Mouse (Mus musculus): ENCODE data around the gene Tac2.
A peak's percentile ranks its signal among the peaks of the same experiment; 100 is the strongest.

Tac2 gene

DNA sequence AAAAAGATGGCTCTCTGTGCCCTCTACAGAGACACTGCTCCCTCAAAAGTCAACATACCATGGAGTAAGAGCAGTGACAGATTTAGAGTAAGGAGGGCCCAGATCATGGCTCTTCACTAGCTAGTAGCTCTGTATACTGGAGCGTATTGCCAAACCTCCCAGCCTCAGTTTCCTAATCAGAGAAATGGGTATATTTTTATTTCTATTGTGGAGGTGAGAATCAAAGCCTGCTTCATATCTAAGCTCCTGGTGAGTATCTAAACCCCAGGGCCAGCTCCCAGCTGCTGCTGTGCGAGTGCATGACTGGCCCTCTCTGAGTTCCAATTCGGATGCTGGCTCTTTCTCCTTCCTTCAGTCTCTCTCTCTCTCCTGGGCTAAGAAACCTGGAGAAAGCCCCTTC is at the start of gene Tac2:
Gene Tac2 (plus strand): TSS at position 301 of the 400 bp plus-strand sequence.
- DNase-seq (ENCODE audit: inconsistent age in 2 of 2, low spot score in 1 of 2), result no peak

DNA sequence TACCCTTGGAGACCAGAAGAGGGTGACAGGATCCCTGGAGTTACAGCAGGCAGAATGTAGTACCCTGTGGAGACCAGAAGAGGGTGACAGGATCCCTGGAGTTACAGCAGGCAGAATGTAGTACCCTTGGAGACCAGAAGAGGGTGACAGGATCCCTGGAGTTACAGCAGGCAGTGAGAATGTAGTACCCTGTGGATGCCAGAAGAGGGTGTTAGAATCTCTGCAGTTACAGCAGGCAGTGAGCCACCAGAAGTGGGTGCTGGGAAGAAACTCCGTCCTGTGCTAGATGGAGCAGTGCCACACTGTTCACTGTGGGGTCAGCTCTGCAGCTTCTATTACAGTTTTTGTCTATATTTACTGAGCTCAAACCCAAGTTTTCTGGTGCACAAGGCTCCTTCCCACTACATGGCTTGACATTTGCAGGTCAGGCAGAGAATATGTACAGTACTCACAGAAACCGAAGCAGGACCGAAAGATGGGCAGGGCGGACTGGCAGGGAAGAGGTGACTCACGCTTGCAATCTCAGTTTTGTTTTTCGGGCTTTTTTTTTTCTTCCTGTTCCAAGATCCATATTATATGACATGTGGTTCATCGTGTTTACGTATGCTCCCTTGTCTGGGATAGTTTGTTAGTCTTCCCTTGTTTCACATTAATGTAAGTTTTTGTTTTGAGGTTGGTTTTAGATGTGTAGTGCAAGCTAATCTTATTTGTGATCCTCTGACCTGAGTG is 49.3 kb upstream of the Tac2 start:
- peak; percentile 90 to 97 for DNase-seq (ENCODE audit: inconsistent age in 2 of 2, low spot score in 1 of 2)

DNA sequence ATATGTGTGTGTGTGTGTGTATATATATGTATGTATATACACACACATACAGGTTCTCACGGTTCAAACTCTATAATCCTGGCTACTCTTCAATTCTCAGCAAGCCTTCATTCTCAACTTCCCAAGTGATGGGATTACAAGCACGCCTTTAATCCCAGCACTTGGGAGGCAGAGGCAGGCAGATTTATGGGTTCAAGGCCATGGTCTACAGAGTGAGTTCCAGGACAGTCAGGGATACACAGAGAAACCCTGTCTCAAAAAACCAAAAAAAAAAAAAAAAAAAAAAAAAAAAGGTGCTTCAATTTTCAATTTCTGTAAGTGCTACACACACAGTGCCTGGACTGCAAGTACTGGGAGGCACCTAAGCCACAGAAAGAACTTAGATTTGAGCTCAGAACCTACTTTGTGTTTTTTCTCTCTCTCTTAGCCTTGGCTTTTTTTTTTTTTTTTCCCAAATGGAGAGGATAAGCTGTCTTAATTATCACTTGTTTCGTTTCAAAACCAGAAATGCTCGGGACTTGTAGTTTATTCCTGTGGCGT is 48.3 kb upstream of the Tac2 start:
- DNase-seq (ENCODE audit: inconsistent age in 2 of 2, low spot score in 1 of 2), result peak; percentile 31 to 65

- peak; percentile 95 to 96 for DNase-seq (ENCODE audit: inconsistent age in 2 of 2, low spot score in 1 of 2)
These were observed 47.4 kb upstream of the Tac2 start for GRCm38 (mm10) chr10:127676691-127677548.

DNA sequence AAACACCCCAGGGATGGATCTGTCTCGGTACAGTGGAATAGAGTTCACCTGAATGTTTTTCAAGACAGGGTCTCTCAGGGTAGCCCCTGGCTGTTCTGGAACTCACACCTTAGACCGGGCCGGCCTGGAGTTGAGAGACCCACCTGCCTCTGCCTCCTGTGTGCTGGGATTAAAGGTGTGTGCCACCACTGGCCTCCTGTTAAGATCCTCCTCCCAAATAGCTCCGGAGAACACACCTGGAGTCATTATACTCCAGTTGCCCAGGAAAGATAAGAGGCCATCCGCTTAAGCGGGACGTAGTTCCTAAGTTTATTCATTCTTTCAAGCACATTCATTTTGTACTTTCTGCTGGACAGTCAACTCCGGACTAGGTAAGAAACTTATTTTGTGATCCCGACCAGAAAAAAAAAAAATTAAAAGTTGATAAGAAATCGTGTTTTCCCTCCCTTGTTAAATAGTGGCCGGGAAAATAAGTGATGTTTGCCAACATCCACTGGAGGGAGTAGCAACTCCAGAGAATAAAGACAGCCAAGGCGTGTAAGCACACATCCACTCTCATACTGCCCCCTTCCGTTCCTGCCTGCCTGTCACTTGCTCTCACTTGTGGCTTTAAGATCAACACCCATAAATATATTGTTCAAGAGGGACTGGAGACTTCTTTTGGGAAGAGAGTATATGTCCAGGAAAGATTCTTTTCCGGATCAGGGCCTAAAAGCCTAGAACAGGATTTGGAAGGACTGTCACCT is 46.5 kb upstream of the Tac2 start:
- DNase-seq (ENCODE audit: inconsistent age in 2 of 2, low spot score in 1 of 2), result peak; percentile 68 to 86

DNA sequence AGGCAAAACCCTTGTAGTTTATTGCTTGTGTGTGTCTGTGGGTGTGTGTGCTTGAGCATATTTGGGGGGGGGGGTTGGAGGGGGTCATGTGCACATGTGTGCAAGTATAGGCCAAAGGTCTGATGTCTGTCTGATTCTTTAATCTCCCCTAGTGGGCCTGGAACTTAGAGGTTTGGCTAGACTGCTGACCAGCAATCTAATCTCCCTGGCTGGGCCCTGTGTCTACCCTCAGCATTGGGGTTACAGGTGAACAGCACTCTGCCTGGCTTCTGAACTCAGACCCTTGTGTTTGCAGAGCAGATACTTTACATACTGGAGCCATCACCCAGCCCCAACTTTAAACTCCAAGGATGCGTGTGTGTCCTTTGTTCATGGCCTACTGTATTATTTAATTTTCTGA is 45.1 kb upstream of the Tac2 start:
- peak in 1 of 2 experiments; percentile 20 for DNase-seq (ENCODE audit: inconsistent age in 2 of 2, low spot score in 1 of 2)

DNA sequence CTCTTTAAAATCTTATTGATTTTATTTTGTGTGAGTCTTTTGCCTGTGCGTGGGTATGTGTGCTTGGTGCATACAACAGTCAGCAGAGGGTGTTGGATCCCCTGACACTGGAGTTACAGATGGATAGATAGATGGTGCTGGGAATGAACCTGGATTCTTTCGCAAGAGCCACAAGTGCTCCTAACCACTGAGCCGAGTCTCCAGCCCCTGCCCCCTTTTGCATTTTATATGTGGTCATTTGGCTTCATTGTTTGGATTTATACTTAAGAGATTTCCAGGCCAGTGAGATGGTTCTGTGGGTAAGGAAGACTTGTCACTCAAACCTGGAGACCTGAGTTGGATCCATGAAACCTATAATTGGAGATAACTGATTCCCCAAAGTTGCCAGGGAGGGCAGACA is 44.4 kb upstream of the Tac2 start:
- DNase-seq (ENCODE audit: inconsistent age in 2 of 2, low spot score in 1 of 2), result no peak

GRCm38 (mm10) chr10:127682886-127683285 is 41.4 kb upstream of the Tac2 start:
- no peak for DNase-seq (ENCODE audit: inconsistent age in 2 of 2, low spot score in 1 of 2)

DNA sequence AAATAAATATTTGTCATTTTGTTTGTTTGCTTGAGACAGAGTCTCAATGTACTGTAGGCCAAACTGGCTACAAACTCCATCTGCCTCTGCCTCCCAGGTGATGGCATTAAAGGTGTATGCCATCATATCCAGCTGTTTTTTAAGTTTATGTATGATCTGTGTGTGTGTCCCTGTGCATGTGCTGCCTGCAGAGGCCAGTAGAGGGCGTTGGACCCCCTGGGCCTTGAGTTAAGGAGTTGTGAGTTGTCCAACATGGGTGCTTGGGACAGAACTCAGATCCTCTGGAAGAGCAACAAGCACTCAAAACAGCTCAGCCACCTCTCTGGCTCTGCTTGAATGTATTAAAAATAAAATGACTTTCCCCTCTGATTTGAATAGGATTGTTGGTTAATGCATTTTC is 33.2 kb upstream of the Tac2 start:
- DNase-seq (ENCODE audit: inconsistent age in 2 of 2, low spot score in 1 of 2), result no peak

DNA sequence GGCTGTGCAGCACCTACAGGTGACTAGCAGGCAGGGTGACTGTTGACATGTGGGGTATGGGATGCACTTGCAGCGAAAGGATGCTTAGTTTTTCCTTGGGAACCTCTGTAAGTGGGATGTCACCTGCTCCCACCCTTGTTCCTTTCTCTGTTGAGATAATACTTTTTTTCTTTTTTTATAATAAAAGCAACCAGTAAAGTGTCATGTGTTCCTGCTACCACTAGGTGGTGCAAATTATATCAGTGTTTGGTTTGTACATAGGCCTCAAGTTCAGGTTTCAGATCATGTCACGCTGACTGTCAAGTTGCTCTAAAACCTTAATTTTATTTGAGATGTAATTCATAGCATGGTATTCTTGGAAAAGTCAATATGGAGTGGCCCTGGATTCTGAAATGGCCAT is 29.6 kb upstream of the Tac2 start:
- DNase-seq (ENCODE audit: inconsistent age in 2 of 2, low spot score in 1 of 2), result peak in 1 of 2 experiments; percentile 77

DNA sequence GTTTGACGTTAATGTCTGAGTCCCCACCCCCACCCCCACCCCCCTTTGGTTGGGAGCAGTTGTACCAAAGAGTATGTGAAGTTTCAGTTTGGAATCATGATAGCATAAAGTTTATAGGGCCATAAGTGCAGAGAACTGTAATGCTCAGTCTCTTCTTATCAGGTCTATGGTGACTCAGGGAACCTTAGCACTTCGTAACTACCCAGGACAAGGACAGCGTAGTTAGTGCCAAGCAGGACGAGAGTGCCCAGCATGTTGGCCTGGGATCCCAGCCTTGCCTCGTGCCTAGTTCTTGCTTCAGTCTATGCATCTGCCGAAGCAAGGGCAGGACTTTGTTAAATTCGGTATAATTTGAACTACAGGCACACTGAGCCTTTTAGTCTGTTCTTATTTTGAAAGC is 28.5 kb upstream of the Tac2 start:
- peak; percentile 68 to 86 for DNase-seq (ENCODE audit: inconsistent age in 2 of 2, low spot score in 1 of 2)

- peak; percentile 87 to 88 for DNase-seq (ENCODE audit: inconsistent age in 2 of 2, low spot score in 1 of 2)
These were observed 25.3 kb upstream of the Tac2 start for GRCm38 (mm10) chr10:127698966-127699365.

DNA sequence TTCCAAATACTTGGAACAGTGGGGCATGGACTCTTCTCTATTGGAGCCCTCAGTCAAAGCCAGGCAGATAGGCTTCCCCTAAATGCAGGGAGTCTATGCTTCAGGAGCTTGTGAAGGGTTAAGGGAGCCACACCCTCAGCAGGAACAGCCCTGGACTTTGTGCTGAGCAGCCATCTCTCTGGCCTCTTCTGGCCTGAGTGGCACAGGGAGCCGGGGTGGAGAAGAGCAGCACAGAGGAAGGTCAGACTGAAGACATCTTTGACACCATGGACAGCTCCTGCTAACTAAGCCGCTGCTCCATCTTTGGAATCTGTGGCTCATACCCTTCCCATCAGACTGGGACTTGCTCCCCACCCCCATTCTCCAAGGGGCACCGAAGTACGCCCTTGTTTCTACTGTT is 21.0 kb upstream of the Tac2 start:
- peak in 1 of 2 experiments; percentile 46 for DNase-seq (ENCODE audit: inconsistent age in 2 of 2, low spot score in 1 of 2)

DNA sequence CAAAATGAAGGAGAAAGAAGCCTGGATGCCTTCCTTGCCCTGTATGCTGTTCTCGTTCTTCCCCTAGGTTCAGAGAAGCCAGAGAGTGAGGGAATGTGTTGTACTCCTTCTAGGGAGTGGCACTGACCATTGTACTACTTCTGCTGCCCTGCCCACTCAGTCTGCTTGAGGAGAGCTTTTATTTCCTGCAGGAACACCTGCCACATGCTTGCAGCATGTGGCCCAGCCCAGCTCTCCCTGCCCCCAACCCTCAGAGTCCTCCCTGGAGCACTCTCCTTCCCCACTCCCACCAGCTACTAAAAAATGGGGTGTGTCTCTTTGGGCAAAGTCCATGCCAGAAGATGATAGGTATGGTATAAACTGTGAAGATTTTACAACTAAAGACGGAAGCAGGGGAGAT is 20.0 kb upstream of the Tac2 start:
- no peak for DNase-seq (ENCODE audit: inconsistent age in 2 of 2, low spot score in 1 of 2)

GRCm38 (mm10) chr10:127704766-127705220 is 19.5 kb upstream of the Tac2 start, which contains the start of gene Myo1a:
TSS of gene Myo1a (plus strand) at chr10:127705170.
- DNase-seq (ENCODE audit: inconsistent age in 2 of 2, low spot score in 1 of 2), result no peak

- no peak for DNase-seq (ENCODE audit: inconsistent age in 2 of 2, low spot score in 1 of 2)
These were observed 18.5 kb upstream of the Tac2 start for GRCm38 (mm10) chr10:127705783-127706182.

- peak; percentile 88 to 93 for DNase-seq (ENCODE audit: inconsistent age in 2 of 2, low spot score in 1 of 2)
These were observed 16.6 kb upstream of the Tac2 start for GRCm38 (mm10) chr10:127707721-127708120.

DNA sequence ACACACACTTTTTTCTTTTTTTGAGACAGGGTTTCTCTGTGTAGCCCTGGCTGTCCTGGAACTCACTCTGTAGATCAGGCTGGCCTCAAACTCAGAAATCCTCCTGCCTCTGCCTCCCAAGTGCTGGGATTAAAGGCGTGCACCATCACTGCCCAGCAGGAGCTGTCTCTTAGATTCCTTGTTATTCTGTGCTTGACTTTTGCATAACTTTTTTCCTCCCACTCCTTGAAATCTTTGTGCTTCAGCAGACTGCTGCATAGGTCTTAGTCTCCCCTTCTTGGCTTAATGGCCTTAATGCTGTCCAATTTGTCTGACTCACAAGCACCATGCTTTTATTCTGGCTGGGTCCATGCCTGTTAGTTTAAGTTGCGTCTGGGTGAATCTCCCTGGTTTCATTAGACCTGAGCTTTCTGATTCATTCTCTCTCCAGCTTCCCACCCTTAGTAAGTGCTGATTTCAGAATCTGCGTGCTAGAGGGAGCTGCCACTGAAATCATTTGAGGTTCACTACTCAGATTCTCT is 15.4 kb upstream of the Tac2 start:
- DNase-seq (ENCODE audit: inconsistent age in 2 of 2, low spot score in 1 of 2), result peak in 1 of 2 experiments; percentile 65

DNA sequence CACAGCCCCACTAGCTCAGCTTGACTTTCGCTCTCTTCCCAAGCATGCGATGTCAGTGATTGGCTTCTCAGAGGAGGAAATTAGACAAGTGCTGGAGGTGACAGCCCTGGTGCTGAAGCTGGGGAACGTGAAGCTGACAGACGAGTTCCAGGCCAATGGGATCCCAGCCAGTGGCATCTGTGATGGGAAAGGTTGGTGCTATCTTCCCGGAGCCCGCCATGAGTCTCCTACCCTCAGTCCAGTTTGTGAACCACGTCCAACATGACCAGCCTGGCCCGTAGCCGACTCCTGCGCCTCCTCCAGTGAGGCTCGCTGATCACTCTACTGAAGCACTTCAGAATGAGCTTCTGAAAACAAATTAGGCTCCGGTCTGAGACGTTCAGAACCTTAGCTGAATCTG is 13.9 kb upstream of the Tac2 start:
- DNase-seq (ENCODE audit: inconsistent age in 2 of 2, low spot score in 1 of 2), result no peak

- no peak for DNase-seq (ENCODE audit: inconsistent age in 2 of 2, low spot score in 1 of 2)
These were observed 11.5 kb upstream of the Tac2 start for GRCm38 (mm10) chr10:127712736-127713135.

Measured in adrenal gland, adult (tissue).